Mouse (Mus musculus) mouse embryonic stem cell (cell line): ENCODE results near the gene 0610010K14Rik.

Experiments used
- in situ Hi-C, 2 experiments: fragments of 300-500 bp; cut with MboI; formaldehyde crosslinking; loops; 1 replicate in 1 of 2; 3 replicates in 1 of 2; pipeline ENCODE4 v1.14.3; 2019 to 2020; ENCODE audit warnings: low sequenced_read_pairs in 2 of 2, low pct_unique_long_range_greater_than_20kb in 1 of 2, mixed read lengths in 1 of 2; ENCODE audit not compliant: unreplicated experiment in 1 of 2

Gene 0610010K14Rik

GRCm38 (mm10) chr11:70220731-70221602, 16.7 kb downstream of the 0610010K14Rik start, which contains the start of gene Slc16a13:
TSS of gene Slc16a13 (minus strand) at chr11:70221064.
- in situ Hi-C loops, result no loop called here

GRCm38 (mm10) chr11:70220323-70220722, 17.4 kb downstream of the 0610010K14Rik start:
- in situ Hi-C loops, result no loop called here

- in situ Hi-C loops, result no loop called here
Measured at GRCm38 (mm10) chr11:70219873-70220272, 17.8 kb downstream of the 0610010K14Rik start.

- in situ Hi-C loops, result no loop called here
Measured at GRCm38 (mm10) chr11:70218741-70219470, 18.8 kb downstream of the 0610010K14Rik start.

- in situ Hi-C loops, result no loop called here
Measured at GRCm38 (mm10) chr11:70218039-70218438, 19.7 kb downstream of the 0610010K14Rik start.

GRCm38 (mm10) chr11:70216103-70216502, 21.6 kb downstream of the 0610010K14Rik start:
- in situ Hi-C loops, result no loop called here

GRCm38 (mm10) chr11:70215301-70215700, 22.4 kb downstream of the 0610010K14Rik start:
- in situ Hi-C loops, result no loop called here

GRCm38 (mm10) chr11:70214856-70215209, 22.9 kb downstream of the 0610010K14Rik start:
- in situ Hi-C loops, result no loop called here

GRCm38 (mm10) chr11:70214191-70214855, 23.4 kb downstream of the 0610010K14Rik start:
- in situ Hi-C loops, result no loop called here

GRCm38 (mm10) chr11:70213736-70214135, 24.0 kb downstream of the 0610010K14Rik start:
- in situ Hi-C loops, result no loop called here

- in situ Hi-C loops, result no loop called here
Measured at GRCm38 (mm10) chr11:70212896-70213295, 24.8 kb downstream of the 0610010K14Rik start.

- in situ Hi-C loops, result no loop called here
Measured at GRCm38 (mm10) chr11:70212423-70212822, 25.3 kb downstream of the 0610010K14Rik start, which contains the start of gene Slc16a11. TSS of gene Slc16a11 (plus strand) at chr11:70212752.

GRCm38 (mm10) chr11:70211972-70212371, 25.7 kb downstream of the 0610010K14Rik start:
- in situ Hi-C loops, result no loop called here

- in situ Hi-C loops, result no loop called here
Measured at GRCm38 (mm10) chr11:70210681-70211080, 27.0 kb downstream of the 0610010K14Rik start.

- in situ Hi-C loops, result no loop called here
Measured at GRCm38 (mm10) chr11:70208778-70209388, 28.8 kb downstream of the 0610010K14Rik start.

GRCm38 (mm10) chr11:70207283-70207682, 30.4 kb downstream of the 0610010K14Rik start:
- in situ Hi-C loops, result no loop called here

- in situ Hi-C loops, result no loop called here
Measured at GRCm38 (mm10) chr11:70206801-70207200, 30.9 kb downstream of the 0610010K14Rik start.

GRCm38 (mm10) chr11:70201691-70202090, 36.0 kb downstream of the 0610010K14Rik start:
- in situ Hi-C loops, result no loop called here
